Mouse (Mus musculus) stomach, postnatal 0 days (tissue): Measurements from ENCODE around the gene Cbarp.

Experiments used
- CTCF ChIP-seq: IDR thresholded peaks from 2 replicates; pipeline ENCODE4 v1.5.1; 2016; ENCODE audit warnings: antibody characterized with exemption, low read depth, mild to moderate bottlenecking, moderate library complexity
- EP300 ChIP-seq: optimal IDR thresholded peaks from 2 replicates; pipeline ENCODE3; 2016; ENCODE audit warnings: antibody characterized with exemption

GRCm38 (mm10) chr10:80121639-80122038 is 19.0 kb downstream of the Cbarp start:
- TF ChIP-seq EP300 (no peak), CTCF (no peak)
